Mouse (Mus musculus): Measurements from ENCODE around the gene Zcchc2. TPM values are rescaled to one million over a fixed set of nuclear protein-coding genes. Genes with fewer than 3 reads are reported as not detected.
A peak's percentile ranks its signal among the peaks of the same experiment; 100 is the strongest.

The Zcchc2 gene
- polyA plus RNA-seq, 1 experiment = 19.8 TPM

DNA sequence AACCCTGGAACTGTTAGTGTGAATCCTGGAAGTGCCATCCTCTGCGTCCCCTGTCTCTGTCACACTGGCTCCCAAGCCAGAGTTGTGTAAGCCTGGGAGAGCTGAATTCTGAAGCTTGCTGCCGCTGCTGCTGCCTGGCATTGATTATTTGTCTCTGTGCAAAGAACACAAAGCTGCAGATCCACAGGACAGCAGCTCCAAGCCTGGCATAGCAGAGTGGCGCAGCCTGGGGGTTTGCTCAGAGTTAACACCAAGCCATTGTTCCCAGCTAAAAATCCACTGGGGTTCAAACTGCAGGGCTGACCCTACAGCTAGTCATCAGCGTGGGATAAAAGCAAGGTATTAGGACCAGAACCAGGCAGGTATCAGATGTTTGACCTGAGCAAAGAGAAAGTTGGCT lies 80.6 kb downstream of the Zcchc2 start:
- H3K27ac ChIP-seq (ENCODE audit: insufficient read depth, low read length) = no peak overlapping the region
- 61% methylated on average over 4 of the region's 4 CpGs for WGBS
- H3K4me3 ChIP-seq (replicated peaks; ENCODE audit: insufficient read depth, low read depth, low read length) = no peak overlapping the region
- no peaks in the 10 kb centered on the region for H3K27me3 ChIP-seq (ENCODE audit: control insufficient read depth, insufficient read depth, low read length)
- no peak for TF ChIP-seq CTCF (IDR thresholded peaks at IDR 0.05; ENCODE audit: borderline replicate concordance, insufficient read depth, low read depth, low read length)
- TF ChIP-seq POLR2A (IDR thresholded peaks at IDR 0.05; ENCODE audit: borderline replicate concordance, insufficient read depth, low read length) = no peak
- no peak for DNase-seq
- H3K4me1 ChIP-seq (ENCODE audit: control insufficient read depth, insufficient read depth, low read length) = no peaks in the 10 kb centered on the region; the same call in 1 of the 2 replicates

DNA sequence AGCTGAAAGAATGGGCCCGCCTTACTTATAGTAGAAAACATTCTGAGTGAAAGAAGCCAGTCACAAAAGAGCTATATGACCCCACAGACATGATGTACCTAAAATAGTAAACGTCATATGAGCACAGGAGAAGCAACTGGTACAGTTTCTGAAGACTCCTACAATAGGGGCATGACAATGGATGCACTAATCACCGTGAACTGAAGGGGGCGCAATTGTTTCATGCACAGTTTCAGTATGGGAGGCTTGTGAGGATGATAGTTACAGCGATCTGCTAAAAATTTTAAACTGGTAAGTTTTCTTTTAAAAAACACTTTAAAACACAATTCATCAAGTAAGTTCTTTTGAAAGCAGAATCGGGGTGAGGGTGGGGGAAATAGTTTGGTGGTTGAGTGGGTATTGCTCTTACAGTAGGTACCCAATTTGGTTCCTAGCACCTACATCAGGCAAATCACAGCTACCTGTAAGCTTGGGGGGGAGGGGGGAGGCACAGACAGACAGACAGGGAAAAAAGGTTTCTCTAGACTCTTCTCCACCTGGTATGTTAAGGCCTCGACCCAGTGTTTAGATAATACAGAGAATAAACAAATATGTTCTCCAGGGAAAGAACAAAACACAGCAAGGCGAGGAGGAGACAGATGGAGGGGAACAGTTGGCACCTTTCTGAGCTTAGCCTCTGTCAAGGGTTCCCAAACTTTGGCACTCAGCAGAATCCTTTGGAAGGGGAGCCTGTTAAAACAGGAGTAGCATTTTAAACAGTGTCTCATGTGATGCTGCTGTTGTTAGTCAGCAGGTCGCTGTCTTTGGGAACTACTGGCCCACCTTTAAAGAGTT lies 81.2 kb downstream of the Zcchc2 start:
- H3K4me1 ChIP-seq (ENCODE audit: control insufficient read depth, insufficient read depth, low read length) = no peaks in the 10 kb centered on the region; the same call in 1 of the 2 replicates
- H3K27ac ChIP-seq (ENCODE audit: insufficient read depth, low read length) = no peak overlapping the region
- WGBS = 10% methylated on average over 9 of the region's 9 CpGs
- H3K4me3 ChIP-seq (replicated peaks; ENCODE audit: insufficient read depth, low read depth, low read length) = no peak overlapping the region
- DNase-seq = peak; percentile 67 to 82
- no peaks in the 10 kb centered on the region for H3K27me3 ChIP-seq (ENCODE audit: control insufficient read depth, insufficient read depth, low read length)
- TF ChIP-seq CTCF (IDR thresholded peaks at IDR 0.05; ENCODE audit: borderline replicate concordance, insufficient read depth, low read depth, low read length) (peak; percentile 67; the same call in 1 of the 2 replicates), POLR2A (IDR thresholded peaks at IDR 0.05; ENCODE audit: borderline replicate concordance, insufficient read depth, low read length) (no peak)

DNA sequence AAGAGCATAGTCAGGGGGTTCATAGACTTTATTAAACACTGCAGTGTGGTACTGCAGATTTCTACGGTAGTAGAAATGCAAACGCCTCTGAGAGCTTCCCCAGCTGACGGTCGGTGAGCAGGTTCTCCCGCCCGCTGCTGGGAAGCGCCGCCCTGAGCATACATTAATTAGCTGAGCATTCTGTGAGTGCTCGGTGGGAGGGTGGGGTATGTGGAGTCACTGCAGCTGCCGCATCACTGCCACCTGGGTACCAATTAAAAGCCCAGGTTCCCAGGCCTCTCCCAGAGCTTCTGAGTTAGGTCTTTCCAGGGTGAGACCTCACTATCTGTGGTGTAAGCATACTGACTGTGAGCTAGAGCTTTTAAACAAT lies 81.8 kb downstream of the Zcchc2 start:
- Histone ChIP-seq H3K4me3 (replicated peaks; ENCODE audit: insufficient read depth, low read depth, low read length) (peak overlapping the region; percentile 16), H3K27me3 (ENCODE audit: control insufficient read depth, insufficient read depth, low read length) (no peaks in the 10 kb centered on the region), H3K27ac (ENCODE audit: insufficient read depth, low read length) (no peak overlapping the region), H3K4me1 (ENCODE audit: control insufficient read depth, insufficient read depth, low read length) (no peaks in the 10 kb centered on the region; the same call in 1 of the 2 replicates)
- peak; percentile 28 to 44 for DNase-seq
- TF ChIP-seq CTCF (IDR thresholded peaks at IDR 0.05; ENCODE audit: borderline replicate concordance, insufficient read depth, low read depth, low read length) = no peak
- no peak for TF ChIP-seq POLR2A (IDR thresholded peaks at IDR 0.05; ENCODE audit: borderline replicate concordance, insufficient read depth, low read length)
- WGBS = 2% methylated on average over 10 of the region's 10 CpGs

DNA sequence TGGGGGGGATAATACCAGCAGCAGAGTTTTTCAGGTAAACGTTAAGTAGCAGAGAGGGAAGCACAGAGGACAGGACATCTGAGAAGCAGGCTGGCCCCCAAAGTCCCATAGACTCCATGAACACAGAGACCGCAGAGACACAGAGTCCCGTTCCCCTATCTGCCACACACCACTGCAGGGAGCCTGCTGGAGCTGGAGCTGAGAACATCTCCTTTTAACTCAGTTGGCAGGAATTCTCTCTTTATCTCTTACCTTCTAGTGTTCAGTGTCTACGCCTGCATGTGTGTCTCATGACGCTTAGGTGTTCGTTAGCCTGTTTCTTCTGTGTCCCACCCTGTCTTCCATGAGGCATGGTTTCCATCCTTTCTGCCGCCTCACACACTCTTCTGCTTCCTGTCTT lies 83.0 kb downstream of the Zcchc2 start:
- 97% methylated on average over 7 of the region's 7 CpGs for WGBS
- H3K27me3 ChIP-seq (ENCODE audit: control insufficient read depth, insufficient read depth, low read length) = no peaks in the 10 kb centered on the region
- H3K4me3 ChIP-seq (replicated peaks; ENCODE audit: insufficient read depth, low read depth, low read length) = no peak overlapping the region
- H3K27ac ChIP-seq (ENCODE audit: insufficient read depth, low read length) = no peak overlapping the region
- TF ChIP-seq CTCF (IDR thresholded peaks at IDR 0.05; ENCODE audit: borderline replicate concordance, insufficient read depth, low read depth, low read length) (no peak), POLR2A (IDR thresholded peaks at IDR 0.05; ENCODE audit: borderline replicate concordance, insufficient read depth, low read length) (no peak)
- no peak for DNase-seq
- H3K4me1 ChIP-seq (ENCODE audit: control insufficient read depth, insufficient read depth, low read length) = no peaks in the 10 kb centered on the region; the same call in 1 of the 2 replicates

DNA sequence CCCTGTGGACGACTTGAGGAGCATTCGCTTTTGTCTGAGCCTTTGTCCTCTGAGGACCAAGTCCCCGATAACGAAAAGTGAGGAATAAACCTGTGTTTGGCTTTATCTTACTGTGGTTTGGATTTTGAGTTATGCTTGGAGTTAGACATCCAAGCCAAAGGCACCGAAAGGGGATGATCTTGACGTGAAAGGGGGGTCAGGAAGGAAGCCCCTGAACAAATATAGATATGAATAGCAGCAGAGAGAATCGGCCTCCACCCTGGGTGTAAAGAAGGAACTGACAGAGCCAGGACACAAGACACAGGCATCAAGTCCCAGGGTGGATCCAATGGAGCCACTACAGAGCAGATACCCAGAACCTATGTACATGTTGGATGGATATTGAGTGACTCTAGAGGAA lies 83.9 kb downstream of the Zcchc2 start:
- Histone ChIP-seq H3K27me3 (ENCODE audit: control insufficient read depth, insufficient read depth, low read length) (no peaks in the 10 kb centered on the region), H3K4me1 (ENCODE audit: control insufficient read depth, insufficient read depth, low read length) (no peaks in the 10 kb centered on the region; the same call in 1 of the 2 replicates), H3K4me3 (replicated peaks; ENCODE audit: insufficient read depth, low read depth, low read length) (no peak overlapping the region), H3K27ac (ENCODE audit: insufficient read depth, low read length) (no peak overlapping the region)
- TF ChIP-seq CTCF (IDR thresholded peaks at IDR 0.05; ENCODE audit: borderline replicate concordance, insufficient read depth, low read depth, low read length) (no peak), POLR2A (IDR thresholded peaks at IDR 0.05; ENCODE audit: borderline replicate concordance, insufficient read depth, low read length) (no peak)
- WGBS = 84% methylated on average over 7 of the region's 7 CpGs
- DNase-seq = no peak

DNA sequence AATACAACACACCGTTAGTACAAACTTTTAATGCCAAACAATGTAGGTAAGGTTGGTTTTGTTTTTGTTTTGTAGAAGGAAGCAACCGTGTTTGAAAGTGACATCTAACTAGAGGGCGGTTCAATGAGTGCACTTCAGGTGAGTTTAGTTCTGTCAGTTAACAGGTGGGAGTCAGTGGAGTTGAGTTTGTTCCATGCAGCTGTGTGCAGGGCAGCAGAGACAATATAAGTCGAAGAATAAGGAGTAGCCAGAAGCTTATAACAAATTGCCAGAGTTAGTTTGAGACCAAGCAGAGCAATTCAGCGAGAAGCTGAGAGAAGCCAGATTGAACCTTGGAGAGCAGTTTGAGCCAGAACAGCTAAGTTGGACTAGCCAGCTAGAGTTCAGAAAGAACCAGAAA lies 84.5 kb downstream of the Zcchc2 start:
- WGBS = 93% methylated on average over 5 of the region's 5 CpGs
- TF ChIP-seq POLR2A (IDR thresholded peaks at IDR 0.05; ENCODE audit: borderline replicate concordance, insufficient read depth, low read length) (no peak), CTCF (IDR thresholded peaks at IDR 0.05; ENCODE audit: borderline replicate concordance, insufficient read depth, low read depth, low read length) (no peak)

DNA sequence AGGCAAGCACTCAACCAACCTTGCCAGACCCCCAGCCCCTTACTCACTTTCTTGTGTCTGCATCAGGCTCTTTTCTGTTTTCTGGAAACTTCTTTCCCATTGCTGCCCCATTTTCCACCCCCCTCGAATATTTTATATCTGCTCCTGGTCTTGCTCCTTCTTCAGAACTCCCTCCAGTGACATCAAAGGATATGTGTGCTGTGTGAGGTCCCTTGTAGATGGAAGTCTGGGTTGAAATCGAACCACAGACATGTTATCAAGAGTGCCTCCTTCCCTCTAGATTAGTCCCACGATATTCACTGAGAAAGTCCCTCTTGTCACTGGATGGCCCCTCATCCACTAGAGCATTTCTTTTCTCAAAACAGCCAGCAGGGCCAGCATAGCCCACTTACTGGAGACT lies 86.4 kb downstream of the Zcchc2 start:
- Histone ChIP-seq H3K27me3 (ENCODE audit: control insufficient read depth, insufficient read depth, low read length) (no peaks in the 10 kb centered on the region), H3K27ac (ENCODE audit: insufficient read depth, low read length) (no peak overlapping the region), H3K4me3 (replicated peaks; ENCODE audit: insufficient read depth, low read depth, low read length) (no peak overlapping the region), H3K4me1 (ENCODE audit: control insufficient read depth, insufficient read depth, low read length) (no peaks in the 10 kb centered on the region; the same call in 1 of the 2 replicates)
- DNase-seq = no peak
- 86% methylated on average over 3 of the region's 3 CpGs for WGBS
- TF ChIP-seq CTCF (IDR thresholded peaks at IDR 0.05; ENCODE audit: borderline replicate concordance, insufficient read depth, low read depth, low read length) (no peak), POLR2A (IDR thresholded peaks at IDR 0.05; ENCODE audit: borderline replicate concordance, insufficient read depth, low read length) (no peak)

More for the DNA sequence above, 84.5 kb downstream of the Zcchc2 start:
- Histone ChIP-seq H3K27ac (ENCODE audit: insufficient read depth, low read length) (no peak overlapping the region), H3K4me3 (replicated peaks; ENCODE audit: insufficient read depth, low read depth, low read length) (no peak overlapping the region), H3K27me3 (ENCODE audit: control insufficient read depth, insufficient read depth, low read length) (no peaks in the 10 kb centered on the region), H3K4me1 (ENCODE audit: control insufficient read depth, insufficient read depth, low read length) (no peaks in the 10 kb centered on the region; the same call in 1 of the 2 replicates)
- no peak for DNase-seq

DNA sequence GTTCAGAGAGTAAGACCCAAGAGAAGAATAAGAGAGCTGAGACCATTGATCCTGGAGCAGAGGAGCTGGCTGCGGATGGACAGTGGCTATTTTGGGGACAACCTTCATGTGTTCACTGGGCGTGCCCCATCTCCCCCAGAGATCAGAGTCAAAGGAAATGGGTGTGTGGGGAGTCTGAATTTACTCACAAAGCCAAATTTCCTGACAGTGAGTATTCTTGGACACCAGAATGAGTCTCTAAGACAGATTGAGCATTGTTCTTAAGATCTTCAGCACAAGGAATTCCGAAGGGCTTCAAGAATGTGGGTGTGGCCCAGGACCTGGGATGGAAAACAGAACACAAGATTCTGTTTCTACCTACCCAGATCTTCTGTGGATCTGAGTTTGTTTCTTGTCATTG lies 87.0 kb downstream of the Zcchc2 start:
- DNase-seq = no peak
- no peak for TF ChIP-seq CTCF (IDR thresholded peaks at IDR 0.05; ENCODE audit: borderline replicate concordance, insufficient read depth, low read depth, low read length)
- TF ChIP-seq POLR2A (IDR thresholded peaks at IDR 0.05; ENCODE audit: borderline replicate concordance, insufficient read depth, low read length) = no peak
- Histone ChIP-seq H3K27me3 (ENCODE audit: control insufficient read depth, insufficient read depth, low read length) (no peaks in the 10 kb centered on the region), H3K4me1 (ENCODE audit: control insufficient read depth, insufficient read depth, low read length) (no peaks in the 10 kb centered on the region), H3K27ac (ENCODE audit: insufficient read depth, low read length) (no peak overlapping the region), H3K4me3 (replicated peaks; ENCODE audit: insufficient read depth, low read depth, low read length) (no peak overlapping the region)
- 94% methylated on average over 3 of the region's 3 CpGs for WGBS

Other genes with a start within 250 kb of the Zcchc2 start
- 1.4 and 1.6 TPM in 2 replicates for gene Tnfrsf11a, start 209.7 kb upstream of the Zcchc2 start, polyA plus RNA-seq (2012; rRNA removed)
- 56.1 and 59.2 TPM in 2 replicates for gene Phlpp1, start 181.3 kb downstream of the Zcchc2 start, polyA plus RNA-seq (2012; rRNA removed)